Mouse (Mus musculus): ENCODE measurements at regions not wholly inside any gene's neighbourhood (a gene's known extent, or its start where the extent isn't known, plus 50 kb on each side); places are given as distances from the start of the nearest gene placed in this dataset.

DNA sequence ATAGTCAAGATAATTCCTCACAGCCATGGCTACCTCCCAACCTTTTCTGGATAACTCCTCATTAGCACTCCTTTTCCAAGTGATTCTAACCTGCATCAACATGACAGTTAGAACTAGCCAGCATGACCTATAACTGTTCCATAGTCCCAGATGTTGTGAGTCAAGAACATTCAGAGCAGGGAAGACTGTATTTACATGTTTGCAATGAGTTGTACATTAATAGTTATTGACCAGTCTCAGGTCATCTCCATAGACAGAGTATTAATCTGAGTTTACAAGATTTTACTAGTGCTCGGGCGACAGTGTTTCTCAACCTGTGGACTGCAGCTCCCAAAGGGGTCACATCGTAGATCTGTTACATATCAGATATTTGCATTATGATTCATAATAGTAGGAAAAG lies 1515.3 kb downstream of the Slc22a22 start:
- no peak for DNase-seq (ENCODE audit: extremely low read depth, low read depth)
